Mouse (Mus musculus) layer of hippocampus, adult 18-20 months (tissue): ENCODE data around the gene Rcl1. TPM values are rescaled to one million over a fixed set of nuclear protein-coding genes. Genes with fewer than 3 reads are reported as not detected.

Source experiments
- DNase-seq, 2 experiments: peaks; one replicate each; pipeline ENCODE4 v3.0.0; 2022; ENCODE audit warnings: low spot score in 2 of 2
- microRNA-seq, 2 experiments: library from miRNA; unstranded; fragments of <30 nt; microRNA quantifications; one replicate each; pipeline ENCODE4 v1.2.0; 2021
- total RNA-seq, 2 experiments: library from RNA; stranded (reverse); gene quantifications; 2 replicates each; pipeline ENCODE4 v1.2.3; 2021

The Rcl1 gene
- total RNA-seq, 2 experiments from 2014 or later: 21.9 to 22.3 TPM

DNA sequence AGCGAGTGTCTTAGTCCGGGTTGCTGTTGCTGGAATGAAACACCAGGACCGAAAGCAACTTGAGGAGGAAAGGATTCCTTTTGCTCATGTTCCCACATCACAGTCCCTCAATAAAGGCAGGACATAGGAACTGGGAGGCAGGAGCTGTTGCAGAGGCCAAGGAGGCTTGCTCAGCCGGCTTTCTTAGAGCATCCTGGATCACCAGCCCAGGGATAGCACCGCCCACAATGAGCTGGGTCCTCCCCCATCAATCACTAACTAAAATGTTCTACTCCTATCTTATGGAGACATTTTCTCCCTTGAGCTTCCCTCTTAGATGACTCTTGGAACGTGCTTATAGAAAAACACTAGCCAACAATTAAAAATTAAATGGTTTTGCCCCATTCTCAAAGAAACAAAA, 48.4 kb downstream of the Rcl1 start:
- no peak for DNase-seq

DNA sequence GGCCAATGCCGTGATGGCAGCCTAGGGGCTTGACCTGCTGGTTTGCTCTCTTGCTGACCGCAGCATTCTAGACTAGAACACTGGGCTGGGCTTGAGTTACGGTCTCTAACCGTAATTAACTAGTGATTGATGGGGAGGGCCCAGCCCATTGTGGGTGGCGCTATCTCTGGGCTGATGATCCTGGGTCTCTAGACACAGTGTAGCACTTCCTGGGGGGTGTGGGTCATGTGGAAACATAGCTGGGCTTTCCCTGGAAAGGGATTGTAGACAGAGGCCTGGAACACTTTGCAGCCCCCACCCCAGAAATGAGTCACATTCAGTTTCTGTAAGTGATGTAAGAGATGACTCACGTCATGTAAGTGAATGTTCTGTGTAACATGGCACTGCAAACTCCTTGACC, 48.9 kb downstream of the Rcl1 start:
- DNase-seq: no peak

DNA sequence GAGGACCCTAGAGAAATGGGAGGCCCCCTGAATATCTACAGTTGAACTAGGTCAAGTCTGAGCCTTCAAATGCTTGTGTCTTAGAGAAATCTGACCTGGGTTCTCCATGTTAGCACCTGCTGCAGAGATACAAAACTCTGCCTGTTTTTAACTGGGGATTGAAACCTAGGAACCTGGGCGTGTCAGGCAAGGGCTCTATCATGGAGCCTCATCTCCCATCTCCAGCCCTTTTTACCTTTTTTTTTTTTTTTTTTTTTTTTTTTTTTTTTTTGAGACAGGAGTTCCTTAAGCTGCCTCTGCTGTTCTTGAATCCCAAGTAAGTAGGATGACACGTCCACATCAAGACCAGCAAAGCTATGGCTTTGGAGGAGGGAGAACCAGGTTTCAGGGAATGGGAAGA, 50.3 kb downstream of the Rcl1 start:
- DNase-seq: no peak

GRCm38 (mm10) chr19:29155552-29155951, 54.4 kb downstream of the Rcl1 start:
- DNase-seq: no peak

DNA sequence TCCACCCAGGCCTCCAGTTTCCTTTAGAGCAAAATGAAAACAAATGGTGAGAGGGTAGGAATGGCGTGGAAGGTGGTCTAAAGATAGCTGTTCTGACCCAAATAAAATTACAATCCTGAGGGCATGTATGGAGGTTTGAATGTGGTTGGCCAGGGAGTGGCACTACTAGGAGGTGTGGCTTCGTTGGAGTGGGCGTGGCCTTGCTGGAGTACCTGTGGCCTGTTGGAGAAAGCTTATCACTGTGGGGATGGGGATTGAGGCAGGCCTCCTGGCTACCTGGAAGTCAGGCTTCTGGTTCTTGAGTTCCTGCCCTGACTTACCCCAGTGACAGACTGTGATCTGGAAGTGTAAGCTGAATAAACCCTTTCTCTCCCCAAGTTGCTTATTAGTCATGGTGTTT, 55.2 kb downstream of the Rcl1 start:
- no peak for DNase-seq

DNA sequence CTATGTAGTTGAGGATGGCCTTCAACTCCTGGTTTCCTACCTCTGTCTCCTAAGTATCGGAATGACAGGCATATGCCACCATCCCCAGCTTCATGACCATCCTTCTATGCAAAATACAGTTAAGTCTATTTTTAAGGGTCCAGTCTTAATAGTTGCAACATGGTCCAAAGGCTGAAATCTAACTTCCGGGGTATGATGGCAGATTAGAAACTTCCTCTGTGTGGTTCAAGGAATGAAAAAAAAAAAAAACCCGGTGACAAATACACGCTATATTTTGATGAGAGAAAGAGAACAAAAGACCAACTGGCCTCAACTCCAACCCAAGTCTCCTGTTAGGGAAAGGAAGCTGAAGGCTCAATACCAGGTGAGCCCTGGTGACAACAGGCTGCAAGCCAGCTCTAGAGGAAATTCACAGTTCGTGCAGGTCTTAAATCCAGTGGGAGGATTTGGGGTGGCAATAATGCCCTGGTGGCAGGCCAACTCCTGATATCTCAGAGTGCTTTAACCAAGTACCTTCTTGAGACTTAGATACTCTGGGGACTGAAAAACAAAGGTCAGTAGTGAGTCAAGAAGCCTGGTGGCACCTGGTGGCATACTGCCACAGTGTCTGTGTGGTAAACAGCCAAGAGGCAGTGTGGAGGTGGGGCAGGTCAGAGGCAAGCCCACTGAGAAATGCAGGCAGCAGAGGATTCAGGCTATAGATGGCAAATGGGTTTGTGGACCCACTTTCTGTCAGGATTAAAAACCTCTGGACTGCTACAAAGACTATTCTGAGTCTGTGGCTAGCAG, 56.7 kb downstream of the Rcl1 start:
- DNase-seq: no peak

DNA sequence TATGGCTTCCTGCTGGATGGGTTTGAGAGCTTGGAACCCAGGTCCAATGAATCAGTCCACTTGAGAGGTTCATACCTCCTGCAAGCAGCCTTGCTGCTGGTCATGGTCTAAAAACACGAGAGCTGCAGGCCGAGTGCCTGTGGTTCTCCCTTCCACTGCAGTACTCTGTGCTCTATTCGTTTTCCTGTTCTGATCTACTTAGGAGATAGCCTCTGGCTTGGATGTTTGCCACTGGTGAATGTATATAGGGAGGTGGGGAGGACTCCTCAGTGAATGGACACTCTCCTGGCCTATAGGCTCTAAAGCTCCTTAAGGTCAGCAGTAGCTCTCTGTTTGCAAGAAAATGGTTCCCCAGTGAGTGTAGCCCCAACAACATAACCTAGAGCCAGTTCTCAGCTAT, 57.3 kb downstream of the Rcl1 start:
- no peak for DNase-seq

- no peak for DNase-seq
These were observed 62.8 kb downstream of the Rcl1 start for GRCm38 (mm10) chr19:29163817-29164527.

DNA sequence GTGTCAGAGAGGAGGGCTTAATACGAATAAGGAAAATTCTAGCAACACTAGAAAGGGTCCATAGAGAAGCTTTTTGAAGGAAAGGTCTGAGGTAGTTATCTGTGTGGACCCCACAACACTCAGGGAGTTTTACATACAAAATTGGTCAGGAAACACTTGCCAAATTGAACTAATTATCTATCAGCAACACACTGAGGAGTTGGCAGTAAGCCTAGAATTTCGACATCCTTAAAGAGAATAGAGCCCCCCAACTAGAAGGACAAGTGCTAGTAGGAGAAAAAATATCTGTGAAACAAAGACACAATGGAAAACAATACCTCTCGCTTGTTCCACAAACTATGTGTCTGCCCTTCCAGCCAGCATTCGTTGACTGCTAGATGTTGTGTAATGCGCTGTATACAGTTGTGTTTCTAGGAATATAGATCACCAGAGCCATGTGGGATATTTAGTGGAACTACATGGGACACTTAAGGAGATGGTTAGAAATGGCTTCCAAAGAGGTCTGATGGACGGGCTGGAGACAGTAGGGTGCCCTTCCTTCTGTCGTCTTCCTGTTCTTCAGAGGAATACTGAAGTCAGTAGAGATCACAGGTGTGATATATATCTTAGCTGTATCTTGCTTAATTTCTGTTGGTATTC, 63.5 kb downstream of the Rcl1 start:
- no peak for DNase-seq

DNA sequence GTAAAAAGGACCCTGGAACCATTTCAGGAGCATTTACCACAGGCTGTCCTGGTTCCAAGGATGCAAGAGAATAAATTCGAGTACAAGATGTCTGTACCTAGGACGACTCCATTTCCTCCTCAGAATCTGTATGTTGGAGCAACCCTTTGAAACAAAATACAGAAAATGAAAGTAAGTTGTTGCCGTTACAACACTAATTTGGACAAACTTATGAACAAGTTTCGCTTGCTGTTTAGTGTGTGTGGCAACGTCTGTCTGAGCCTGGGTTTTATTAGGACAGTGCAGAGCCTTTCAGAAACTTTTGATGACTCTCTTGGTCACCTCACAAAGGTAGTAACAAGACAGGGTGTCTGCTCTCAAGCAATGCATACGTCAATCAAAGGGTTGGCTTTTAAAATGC, 66.8 kb downstream of the Rcl1 start:
- DNase-seq: no peak

- no peak for DNase-seq
These were observed 79.2 kb downstream of the Rcl1 start for GRCm38 (mm10) chr19:29180336-29180735.

DNA sequence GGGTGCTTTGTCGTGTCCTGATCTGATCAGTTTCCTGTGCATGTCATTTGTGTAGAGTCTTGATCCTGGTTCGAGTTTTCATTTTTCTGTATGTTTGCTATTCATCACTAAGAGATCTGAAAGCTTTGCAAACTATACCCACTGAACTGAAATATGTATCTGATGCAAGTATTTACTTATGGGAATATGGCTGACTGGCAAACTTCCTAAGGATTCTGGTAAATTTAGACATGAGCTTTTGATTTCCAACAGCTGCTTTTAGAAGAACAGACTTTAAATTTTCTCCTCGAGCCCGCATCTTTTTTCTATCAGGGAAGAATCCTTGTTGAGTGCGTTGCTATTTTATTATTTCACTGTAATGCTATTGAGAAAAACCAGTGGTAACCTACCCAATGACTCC, 81.0 kb downstream of the Rcl1 start:
- no peak for DNase-seq

DNA sequence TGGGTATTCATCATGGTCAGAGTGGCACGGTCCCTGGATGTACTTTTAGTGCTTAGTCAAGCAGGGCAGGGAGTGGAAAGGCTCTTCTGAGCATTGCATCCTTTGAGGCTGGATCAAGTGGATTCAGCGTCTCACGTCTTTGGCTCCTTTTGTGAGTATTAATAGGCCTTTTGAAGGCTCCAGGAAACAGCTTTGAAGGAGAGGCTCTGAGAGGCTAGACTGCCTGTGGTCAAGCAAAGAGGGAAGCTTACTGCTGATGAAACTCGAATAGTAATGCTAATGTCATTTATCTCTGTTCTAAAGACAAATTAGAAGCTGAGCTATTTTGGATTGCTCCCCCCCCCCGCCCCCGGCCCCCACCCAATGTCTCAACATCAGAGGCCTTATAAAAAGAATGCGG, 83.9 kb downstream of the Rcl1 start:
- no peak for DNase-seq

GRCm38 (mm10) chr19:29185552-29186232, 84.5 kb downstream of the Rcl1 start:
- peak in 1 of 2 experiments; percentile 1 for DNase-seq

DNA sequence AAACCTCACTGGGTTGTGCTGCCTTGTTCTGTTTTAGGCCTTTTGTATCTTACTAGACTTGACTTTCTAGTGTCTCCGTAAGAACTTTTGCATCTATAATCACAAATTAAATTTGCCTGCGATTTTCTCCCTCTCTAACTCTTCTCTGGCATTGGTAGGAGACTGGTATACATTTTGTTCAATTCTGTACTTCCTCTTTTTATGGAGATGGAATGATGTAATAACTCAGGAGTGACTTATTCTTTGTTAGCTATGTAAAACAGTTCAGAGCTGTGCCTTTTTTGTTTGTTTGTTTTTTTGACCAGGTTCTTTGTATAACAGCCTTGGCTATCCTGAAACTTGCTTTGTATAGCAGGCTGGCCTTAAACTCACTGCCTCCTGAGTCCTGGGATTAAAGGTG, 87.7 kb downstream of the Rcl1 start:
- DNase-seq: no peak

Small RNA genes within 50 kb of the gene (microRNA-seq; reads per million reads assigned to microRNA genes)
- gene Mir101b: 980 to 1,437 reads per million in 2 experiments

Other genes with a start within 250 kb of the Rcl1 start
- gene Plpp6, start 137.4 kb upstream of the Rcl1 start, total RNA-seq: 10 to 100 TPM; 55.8 to 56.8 TPM
- gene 4430402I18Rik, start 133.6 kb upstream of the Rcl1 start, total RNA-seq: 1 to 10 TPM; 5.4 to 8.5 TPM
- 100 to 1,000 TPM; 105 to 118 TPM for gene Cdc37l1, start 111.0 kb upstream of the Rcl1 start, total RNA-seq
- gene Ak3, start 53.4 kb upstream of the Rcl1 start, total RNA-seq: 10 to 100 TPM; 53.6 to 56.3 TPM
- gene Jak2, start 150.5 kb downstream of the Rcl1 start, total RNA-seq: 10 to 100 TPM; 27.9 to 31.0 TPM
- gene Insl6, start 224.0 kb downstream of the Rcl1 start, total RNA-seq: under 1 TPM; 0.51 to 0.79 TPM
- 1 to 10 TPM; 1.3 to 1.7 TPM for gene Rln1, start 233.3 kb downstream of the Rcl1 start, total RNA-seq